Mouse (Mus musculus): ENCODE data around the gene Majin.

Majin gene

GRCm38 (mm10) chr19:6184131-6184530, at the start of gene Majin:
Gene Majin (plus strand): TSS chr19:6184388.
- peak; percentile 91 for DNase-seq (ENCODE audit: low read depth, low spot score)

GRCm38 (mm10) chr19:6136397-6136796, 47.8 kb upstream of the Majin start:
- no peak for DNase-seq (ENCODE audit: low read depth, low spot score)

- DNase-seq (ENCODE audit: low read depth, low spot score): no peak
These were observed 44.5 kb upstream of the Majin start for GRCm38 (mm10) chr19:6139701-6140100.

- no peak for DNase-seq (ENCODE audit: low read depth, low spot score)
These were observed 43.9 kb upstream of the Majin start for GRCm38 (mm10) chr19:6140374-6140677.

- DNase-seq (ENCODE audit: low read depth, low spot score): peak; percentile 98
These were observed 43.4 kb upstream of the Majin start, which contains the start of gene Batf2 for GRCm38 (mm10) chr19:6140678-6141393. Gene Batf2 (plus strand): TSS chr19:6140983.

GRCm38 (mm10) chr19:6141394-6141749, 42.8 kb upstream of the Majin start, which contains the start of gene Arl2:
Gene Arl2 (minus strand): TSS chr19:6141548.
- DNase-seq (ENCODE audit: low read depth, low spot score): peak; percentile 98

- DNase-seq (ENCODE audit: low read depth, low spot score): no peak
These were observed 39.3 kb upstream of the Majin start for GRCm38 (mm10) chr19:6144842-6145241.

GRCm38 (mm10) chr19:6155174-6155573, 29.0 kb upstream of the Majin start:
- no peak for DNase-seq (ENCODE audit: low read depth, low spot score)

- DNase-seq (ENCODE audit: low read depth, low spot score): no peak
These were observed 27.8 kb upstream of the Majin start for GRCm38 (mm10) chr19:6156372-6156771.

GRCm38 (mm10) chr19:6157220-6157619, 27.0 kb upstream of the Majin start:
- DNase-seq (ENCODE audit: low read depth, low spot score): no peak

GRCm38 (mm10) chr19:6163872-6164547, 20.2 kb upstream of the Majin start:
- DNase-seq (ENCODE audit: low read depth, low spot score): peak; percentile 6

- peak; percentile 68 for DNase-seq (ENCODE audit: low read depth, low spot score)
These were observed 17.4 kb upstream of the Majin start for GRCm38 (mm10) chr19:6166750-6167149.

- DNase-seq (ENCODE audit: low read depth, low spot score): no peak
These were observed 13.0 kb upstream of the Majin start for GRCm38 (mm10) chr19:6171215-6171614.

GRCm38 (mm10) chr19:6174771-6175170, 9.4 kb upstream of the Majin start:
- no peak for DNase-seq (ENCODE audit: low read depth, low spot score)

GRCm38 (mm10) chr19:6178775-6179174, 5.4 kb upstream of the Majin start:
- DNase-seq (ENCODE audit: low read depth, low spot score): no peak

GRCm38 (mm10) chr19:6181629-6182028, 2.6 kb upstream of the Majin start:
- peak; percentile 64 for DNase-seq (ENCODE audit: low read depth, low spot score)

- no peak for DNase-seq (ENCODE audit: low read depth, low spot score)
These were observed 1.7 kb upstream of the Majin start for GRCm38 (mm10) chr19:6182534-6182933.

GRCm38 (mm10) chr19:6204265-6204664, 20.1 kb downstream of the Majin start:
- DNase-seq (ENCODE audit: low read depth, low spot score): no peak

- no peak for DNase-seq (ENCODE audit: low read depth, low spot score)
These were observed 22.5 kb downstream of the Majin start for GRCm38 (mm10) chr19:6206716-6207115.

GRCm38 (mm10) chr19:6216046-6216705, 32.0 kb downstream of the Majin start:
- no peak for DNase-seq (ENCODE audit: low read depth, low spot score)

GRCm38 (mm10) chr19:6218606-6219005, 34.4 kb downstream of the Majin start:
- no peak for DNase-seq (ENCODE audit: low read depth, low spot score)

GRCm38 (mm10) chr19:6226135-6226534, 41.9 kb downstream of the Majin start, which contains the start of gene Gpha2:
Gene Gpha2 (plus strand): TSS chr19:6226380.
- DNase-seq (ENCODE audit: low read depth, low spot score): peak; percentile 97

GRCm38 (mm10) chr19:6226763-6227162, 42.6 kb downstream of the Majin start:
- no peak for DNase-seq (ENCODE audit: low read depth, low spot score)
